Mouse (Mus musculus): ENCODE data around the gene Kdm2a. TPM values are rescaled to one million over a fixed set of nuclear protein-coding genes. Genes with fewer than 3 reads are reported as not detected.

Gene Kdm2a
- polyA plus RNA-seq, 1 experiment, result 20.3 TPM

GRCm38 (mm10) chr19:4349455-4349854 lies 48.6 kb downstream of the Kdm2a start:
- TF ChIP-seq POLR2AphosphoS2 (IDR thresholded peaks at IDR 0.05; ENCODE audit: insufficient read length, low read depth) (no peak), POLR2A (IDR thresholded peaks at IDR 0.05; ENCODE audit: insufficient read length, low read depth) (no peak), E2F4 (IDR thresholded peaks at IDR 0.05; ENCODE audit: insufficient read depth) (no peak), TCF12 (IDR thresholded peaks at IDR 0.05; ENCODE audit: insufficient read depth, poor library complexity, severe bottlenecking) (no peak), USF1 (IDR thresholded peaks at IDR 0.05; ENCODE audit: low read depth) (no peak), REST (IDR thresholded peaks at IDR 0.05; ENCODE audit: insufficient read depth, insufficient read length) (no peak), MYOG (IDR thresholded peaks at IDR 0.05; ENCODE audit: control insufficient read depth in 1 of 3, insufficient read depth in 1 of 3, insufficient read length in 2 of 3, low read depth in 2 of 3) (no peak), MYOD1 (IDR thresholded peaks at IDR 0.05; ENCODE audit: control insufficient read depth in 1 of 3, insufficient read length in 2 of 3, low read depth in 2 of 3) (no peak), TCF3 (IDR thresholded peaks at IDR 0.05; ENCODE audit: insufficient read length, low read depth) (no peak)
- H3K79me2 ChIP-seq (ENCODE audit: control insufficient read depth, insufficient read depth), result no peaks in the 10 kb centered on the region
- no peak overlapping the region for H3ac ChIP-seq (ENCODE audit: control insufficient read depth, insufficient read length)
- H3K27me3 ChIP-seq (ENCODE audit: control insufficient read depth, insufficient read depth, insufficient read length), result no peaks in the 10 kb centered on the region
- H3K4me3 ChIP-seq, result no peak overlapping the region
- no peak overlapping the region for H3K4me2 ChIP-seq (ENCODE audit: low read depth)
- H3K36me3 ChIP-seq (ENCODE audit: control insufficient read depth, insufficient read depth), result peaks cover 49% of the 10 kb centered on the region

GRCm38 (mm10) chr19:4346479-4346878 lies 51.6 kb downstream of the Kdm2a start:
- Histone ChIP-seq H3K36me3 (ENCODE audit: control insufficient read depth, insufficient read depth) (peaks cover 65% of the 10 kb centered on the region), H3K79me2 (ENCODE audit: control insufficient read depth, insufficient read depth) (no peaks in the 10 kb centered on the region), H3K4me2 (ENCODE audit: low read depth) (no peak overlapping the region), H3K27me3 (ENCODE audit: control insufficient read depth, insufficient read depth, insufficient read length) (no peaks in the 10 kb centered on the region), H3K4me3 (no peak overlapping the region), H3ac (ENCODE audit: control insufficient read depth, insufficient read length) (no peak overlapping the region)
- TF ChIP-seq MAX (IDR thresholded peaks at IDR 0.05; ENCODE audit: low read depth), result no peak
- TF ChIP-seq USF1 (IDR thresholded peaks at IDR 0.05; ENCODE audit: low read depth), result no peak
- no peak for TF ChIP-seq TCF3 (IDR thresholded peaks at IDR 0.05; ENCODE audit: insufficient read length, low read depth)
- TF ChIP-seq REST (IDR thresholded peaks at IDR 0.05; ENCODE audit: insufficient read depth, insufficient read length), result no peak
- no peak for TF ChIP-seq MYOD1 (IDR thresholded peaks at IDR 0.05; ENCODE audit: control insufficient read depth in 1 of 3, insufficient read length in 2 of 3, low read depth in 2 of 3)
- no peak for TF ChIP-seq E2F4 (IDR thresholded peaks at IDR 0.05; ENCODE audit: insufficient read depth)
- TF ChIP-seq SRF (IDR thresholded peaks at IDR 0.05; ENCODE audit: control insufficient read depth, insufficient read length, low read depth), result no peak
- TF ChIP-seq POLR2AphosphoS2 (IDR thresholded peaks at IDR 0.05; ENCODE audit: insufficient read length, low read depth), result no peak
- no peak for TF ChIP-seq MYOG (IDR thresholded peaks at IDR 0.05; ENCODE audit: control insufficient read depth in 1 of 3, insufficient read depth in 1 of 3, insufficient read length in 2 of 3, low read depth in 2 of 3)
- TF ChIP-seq CEBPB (IDR thresholded peaks at IDR 0.05; ENCODE audit: insufficient read depth, poor library complexity, severe bottlenecking), result no peak
- no peak for TF ChIP-seq TCF12 (IDR thresholded peaks at IDR 0.05; ENCODE audit: insufficient read depth, poor library complexity, severe bottlenecking)
- TF ChIP-seq POLR2A (IDR thresholded peaks at IDR 0.05; ENCODE audit: insufficient read length, low read depth), result no peak

GRCm38 (mm10) chr19:4338162-4338561 lies 59.9 kb downstream of the Kdm2a start:
- no peak for TF ChIP-seq MAX (IDR thresholded peaks at IDR 0.05; ENCODE audit: low read depth)
- TF ChIP-seq CEBPB (IDR thresholded peaks at IDR 0.05; ENCODE audit: insufficient read depth, poor library complexity, severe bottlenecking), result no peak
- no peak for TF ChIP-seq MYOG (IDR thresholded peaks at IDR 0.05; ENCODE audit: control insufficient read depth in 1 of 3, insufficient read depth in 1 of 3, insufficient read length in 2 of 3, low read depth in 2 of 3)
- TF ChIP-seq TCF3 (IDR thresholded peaks at IDR 0.05; ENCODE audit: insufficient read length, low read depth), result no peak
- no peak for TF ChIP-seq SRF (IDR thresholded peaks at IDR 0.05; ENCODE audit: control insufficient read depth, insufficient read length, low read depth)
- TF ChIP-seq USF1 (IDR thresholded peaks at IDR 0.05; ENCODE audit: low read depth), result no peak
- TF ChIP-seq POLR2A (IDR thresholded peaks at IDR 0.05; ENCODE audit: insufficient read length, low read depth), result no peak
- TF ChIP-seq POLR2AphosphoS2 (IDR thresholded peaks at IDR 0.05; ENCODE audit: insufficient read length, low read depth), result no peak
- no peak for TF ChIP-seq REST (IDR thresholded peaks at IDR 0.05; ENCODE audit: insufficient read depth, insufficient read length)
- no peak for TF ChIP-seq E2F4 (IDR thresholded peaks at IDR 0.05; ENCODE audit: insufficient read depth)
- no peak for TF ChIP-seq MYOD1 (IDR thresholded peaks at IDR 0.05; ENCODE audit: control insufficient read depth in 1 of 3, insufficient read length in 2 of 3, low read depth in 2 of 3)
- TF ChIP-seq TCF12 (IDR thresholded peaks at IDR 0.05; ENCODE audit: insufficient read depth, poor library complexity, severe bottlenecking), result no peak
- H3K4me3 ChIP-seq, result no peak overlapping the region
- peaks cover 35% of the 10 kb centered on the region for H3K36me3 ChIP-seq (ENCODE audit: control insufficient read depth, insufficient read depth)

GRCm38 (mm10) chr19:4333791-4334190 lies 64.3 kb downstream of the Kdm2a start:
- H3K27me3 ChIP-seq (ENCODE audit: control insufficient read depth, insufficient read depth, insufficient read length), result no peaks in the 10 kb centered on the region
- peak overlapping the region; percentile 45 for H3ac ChIP-seq (ENCODE audit: control insufficient read depth, insufficient read length)
- peaks cover 34% of the 10 kb centered on the region for H3K79me2 ChIP-seq (ENCODE audit: control insufficient read depth, insufficient read depth)
- H3K4me2 ChIP-seq (ENCODE audit: low read depth), result peak overlapping the region; percentile 98
- TF ChIP-seq MAX (IDR thresholded peaks at IDR 0.05; ENCODE audit: low read depth) (peak; percentile 74), MYOG (IDR thresholded peaks at IDR 0.05; ENCODE audit: control insufficient read depth in 1 of 3, insufficient read depth in 1 of 3, insufficient read length in 2 of 3, low read depth in 2 of 3) (peak in 1 of 3 experiments; percentile 40), E2F4 (IDR thresholded peaks at IDR 0.05; ENCODE audit: insufficient read depth) (no peak), MYOD1 (IDR thresholded peaks at IDR 0.05; ENCODE audit: control insufficient read depth in 1 of 3, insufficient read length in 2 of 3, low read depth in 2 of 3) (peak in 1 of 3 experiments; percentile 41), CEBPB (IDR thresholded peaks at IDR 0.05; ENCODE audit: insufficient read depth, poor library complexity, severe bottlenecking) (no peak), POLR2A (IDR thresholded peaks at IDR 0.05; ENCODE audit: insufficient read length, low read depth) (peak; percentile 90), POLR2AphosphoS2 (IDR thresholded peaks at IDR 0.05; ENCODE audit: insufficient read length, low read depth) (peak; percentile 82)
- peaks cover 21% of the 10 kb centered on the region for H3K36me3 ChIP-seq (ENCODE audit: control insufficient read depth, insufficient read depth)
- H3K4me3 ChIP-seq, result peak overlapping the region; percentile 93

More at GRCm38 (mm10) chr19:4338162-4338561, 59.9 kb downstream of the Kdm2a start:
- peaks cover 2% of the 10 kb centered on the region for H3K79me2 ChIP-seq (ENCODE audit: control insufficient read depth, insufficient read depth)
- H3K27me3 ChIP-seq (ENCODE audit: control insufficient read depth, insufficient read depth, insufficient read length), result no peaks in the 10 kb centered on the region
- no peak overlapping the region for H3K4me2 ChIP-seq (ENCODE audit: low read depth)
- no peak overlapping the region for H3ac ChIP-seq (ENCODE audit: control insufficient read depth, insufficient read length)

All from myocyte (in vitro differentiated cells).